Comparison of ENCODE assay signal across 11 mouse cellular contexts in the genomic region with DNA sequence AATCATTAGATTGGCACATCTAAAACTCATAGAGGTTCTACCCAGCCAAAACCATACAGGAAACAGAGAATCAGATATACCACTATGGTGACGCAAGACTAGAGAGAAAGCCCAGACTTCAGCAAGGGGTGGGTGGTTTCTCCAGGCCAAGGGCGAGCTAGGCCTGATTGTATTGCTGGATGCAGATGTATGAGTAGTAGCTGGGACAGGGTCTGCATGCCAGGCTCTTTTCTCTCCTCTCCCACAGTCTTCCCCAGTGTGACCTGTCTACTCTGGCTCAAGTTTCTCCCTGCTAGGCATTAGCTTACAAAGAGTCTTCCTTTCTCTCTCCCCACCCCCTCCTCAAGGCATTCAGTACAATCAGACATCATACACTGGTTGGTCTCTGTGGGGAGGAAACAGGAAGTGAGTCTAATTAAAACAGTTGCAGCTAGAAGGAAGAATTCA.
A peak's percentile ranks its signal among the peaks of the same experiment; 100 is the strongest.
DNase-seq lines count a peak whose midpoint lies in the region; ATAC-seq lines count a peak whose summit lies in the region.
"Had no signal": no experiment of that assay in that cellular context is flagged by ENCODE, and none has a peak within 500 bp of the region (broad histone marks: within the 10 kb centered on the region; RNA-seq: fewer than 3 reads in every experiment).

No protein-coding gene starts in this region.

- no peak overlapping the region for H3K9ac ChIP-seq in heart, embryonic 16.5 days (ENCODE audit: low read length)

- H3K27me3 ChIP-seq in heart, embryonic 16.5 days (ENCODE audit: control insufficient read depth, insufficient read depth, low read length), result no peaks in the 10 kb centered on the region
- no peaks in the 10 kb centered on the region for H3K27me3 ChIP-seq in embryonic facial prominence, embryonic 10.5 days (replicated peaks; ENCODE audit: low read depth, poor library complexity, severe bottlenecking)

- 60% methylated on average over 2 of the region's 2 CpGs for WGBS in heart, embryonic 16.5 days
- 61% methylated on average over 2 of the region's 2 CpGs for WGBS in embryonic facial prominence, embryonic 10.5 days

- no peak for ATAC-seq in heart, embryonic 16.5 days (replicated peaks; ENCODE audit: extremely low read depth, insufficient read depth, low FRiP score)
- ATAC-seq in CD4-positive, CD25-positive, alpha-beta regulatory T cell, adult 4 months, result peak; percentile 84
- ATAC-seq in monocyte, adult 5-6 weeks (replicated peaks; ENCODE audit: insufficient number of reproducible peaks, low FRiP score, low TSS enrichment, poor library complexity, severe bottlenecking), result peak; percentile 65

- no peaks in the 10 kb centered on the region for H3K36me3 ChIP-seq in heart, embryonic 16.5 days (ENCODE audit: control insufficient read depth, insufficient read depth)
- H3K36me3 ChIP-seq in embryonic facial prominence, embryonic 10.5 days (replicated peaks), result no peaks in the 10 kb centered on the region

- no peak overlapping the region for H3K4me3 ChIP-seq in heart, embryonic 16.5 days (ENCODE audit: low read length)
- no peak overlapping the region for H3K4me3 ChIP-seq in embryonic facial prominence, embryonic 10.5 days
- H3K4me3 ChIP-seq: layer of hippocampus, adult 2 months had no signal

- H3K27ac ChIP-seq in heart, embryonic 16.5 days (ENCODE audit: low read length), result 0 out of 2 replicates have a peak overlapping the region, but pooled peaks have one; percentile 10
- H3K27ac ChIP-seq in embryonic facial prominence, embryonic 10.5 days (replicated peaks), result peak overlapping the region; percentile 48
- H3K27ac ChIP-seq: layer of hippocampus, adult 2 months had no signal

- H3K9me3 ChIP-seq in heart, embryonic 16.5 days (replicated peaks; ENCODE audit: control insufficient read depth, low read length), result no peaks in the 10 kb centered on the region
- no peaks in the 10 kb centered on the region for H3K9me3 ChIP-seq in embryonic facial prominence, embryonic 10.5 days

- H3K4me2 ChIP-seq in heart, embryonic 16.5 days (ENCODE audit: low read depth, low read length), result no peak overlapping the region

- DNase-seq in heart, postnatal 25 days (ENCODE audit: low spot score), result no peak
- peak; percentile 35 for DNase-seq in embryonic facial prominence, embryonic 10.5 days (ENCODE audit: low spot score)
- DNase-seq in frontal cortex, postnatal 25 days (ENCODE audit: low spot score in 2 of 2), result no peak
- DNase-seq in right cerebral cortex, adult 18-20 months, result no peak
- DNase-seq in ovary, postnatal 36 days (ENCODE audit: low spot score), result no peak
- DNase-seq: cerebellum, adult 8-10 months; gastrocnemius, postnatal 36 days had no signal

- peaks cover 17% of the 10 kb centered on the region for H3K4me1 ChIP-seq in heart, embryonic 16.5 days (ENCODE audit: control insufficient read depth, insufficient read depth, low read length)
- peaks cover 17% of the 10 kb centered on the region for H3K4me1 ChIP-seq in embryonic facial prominence, embryonic 10.5 days

- intact Hi-C loops in heart, postnatal 25 days (cut with DNase I), result no loop called here
